Comparison of ENCODE assay signal across 12 mouse cellular contexts in genomic region chr8:26828311-26828909, GRCm38 (mm10).
DNase-seq lines count a peak whose midpoint lies in the region; ATAC-seq and TF ChIP-seq lines count a peak whose summit lies in the region.
"Had no signal": no experiment of that assay in that cellular context is flagged by ENCODE, and none has a peak within 500 bp of the region (broad histone marks: within the 10 kb centered on the region; RNA-seq: fewer than 3 reads in every experiment).

No protein-coding gene starts in this region.

- no peaks in the 10 kb centered on the region for H3K36me3 ChIP-seq in kidney, postnatal 0 days (ENCODE audit: insufficient read depth, low read length)
- no peaks in the 10 kb centered on the region for H3K36me3 ChIP-seq in embryonic facial prominence, embryonic 15.5 days
- H3K36me3 ChIP-seq: hindbrain, embryonic 12.5 days had no signal

- no peaks in the 10 kb centered on the region for H3K9me3 ChIP-seq in kidney, postnatal 0 days (replicated peaks; ENCODE audit: low read length)
- no peaks in the 10 kb centered on the region for H3K9me3 ChIP-seq in embryonic facial prominence, embryonic 15.5 days (replicated peaks)
- H3K9me3 ChIP-seq: hindbrain, embryonic 12.5 days had no signal

- H3K4me3 ChIP-seq in kidney, postnatal 0 days (replicated peaks; ENCODE audit: low read depth, low read length): no peak overlapping the region
- H3K4me3 ChIP-seq in embryonic facial prominence, embryonic 15.5 days (replicated peaks): no peak overlapping the region
- H3K4me3 ChIP-seq: hindbrain, embryonic 12.5 days had no signal

- H3K27me3 ChIP-seq in kidney, postnatal 0 days (ENCODE audit: insufficient read depth, low read length): no peaks in the 10 kb centered on the region; the same call in 1 of the 2 replicates
- H3K27me3 ChIP-seq in embryonic facial prominence, embryonic 15.5 days: no peaks in the 10 kb centered on the region

- no peak overlapping the region for H3K9ac ChIP-seq in kidney, postnatal 0 days (ENCODE audit: low read depth, low read length)
- H3K9ac ChIP-seq in embryonic facial prominence, embryonic 15.5 days: no peak overlapping the region
- H3K9ac ChIP-seq: hindbrain, embryonic 12.5 days had no signal

- 26% methylated on average over 10 of the region's 10 CpGs for WGBS in kidney, postnatal 0 days
- WGBS in embryonic facial prominence, embryonic 15.5 days: 12% methylated on average over 10 of the region's 10 CpGs

- H3K4me2 ChIP-seq in kidney, postnatal 0 days (ENCODE audit: low read length): no peak overlapping the region
- H3K4me2 ChIP-seq in embryonic facial prominence, embryonic 15.5 days (replicated peaks): peak overlapping the region; percentile 17; the same call in 1 of the 2 replicates
- H3K4me2 ChIP-seq: hindbrain, embryonic 12.5 days had no signal

- no peak overlapping the region for H3K27ac ChIP-seq in kidney, postnatal 0 days
- H3K27ac ChIP-seq in embryonic facial prominence, embryonic 15.5 days (replicated peaks): peak overlapping the region; percentile 85
- H3K27ac ChIP-seq: hindbrain, embryonic 12.5 days; macrophage had no signal

- no peak for ATAC-seq in kidney, postnatal 0 days (replicated peaks; ENCODE audit: low FRiP score, low read depth)
- 0 out of 2 replicates have a peak, but pooled peaks have one; percentile 55 for ATAC-seq in embryonic facial prominence, embryonic 15.5 days (ENCODE audit: insufficient number of reproducible peaks, low FRiP score, low TSS enrichment, low read depth)

- peaks cover 10% of the 10 kb centered on the region; the same call in 1 of the 2 replicates for H3K4me1 ChIP-seq in kidney, postnatal 0 days (replicated peaks; ENCODE audit: insufficient read depth, low read length)
- peaks cover 65% of the 10 kb centered on the region for H3K4me1 ChIP-seq in embryonic facial prominence, embryonic 15.5 days

- peak; percentile 23 for DNase-seq in adrenal gland, adult 2 months
- no peak for DNase-seq in adrenal gland, adult 18-20 months (ENCODE audit: low spot score in 2 of 2)
- DNase-seq in kidney, postnatal 0 days (ENCODE audit: low spot score): peak; percentile 60
- no peak for DNase-seq in kidney, adult 9 months
- DNase-seq in mesoderm, embryonic 11.5 days (ENCODE audit: low read depth, low spot score): peak; percentile 66
- DNase-seq in T-cell, adult 2 months (ENCODE audit: low spot score): no peak
- DNase-seq in spleen, adult 12 weeks (ENCODE audit: low spot score): no peak
- DNase-seq: cerebellum, adult 8-10 months; kidney, adult 2 months had no signal

- 0 out of 2 replicates have a peak, but pooled peaks have one; percentile 0 for TF ChIP-seq CTCF in kidney, postnatal 0 days (IDR thresholded peaks at IDR 0.05; ENCODE audit: low read depth)

Comparison
In these comparisons a context has a peak if more than half of its experiments do, and no peak if none do; other contexts are left out.
1. DNase-seq: peak in adrenal gland, adult 2 months (single experiment), kidney, postnatal 0 days (single experiment) and mesoderm, embryonic 11.5 days (single experiment); none in adrenal gland, adult 18-20 months (0 of 2), kidney, adult 9 months (single experiment), T-cell, adult 2 months (single experiment) and spleen, adult 12 weeks (single experiment).